Mouse (Mus musculus) ES-E14 (cell line): ENCODE data around the gene Rbm8a. TPM values are rescaled to one million over a fixed set of nuclear protein-coding genes. Genes with fewer than 3 reads are reported as not detected.

Experiments
- DNase-seq: peaks from one replicate; pipeline ENCODE4 v3.0.0-alpha.2; 2013; ENCODE audit warnings: low read depth, low spot score
- H3K27ac ChIP-seq: 2 replicates; pipeline ENCODE4 v1.5.1; 2012; ENCODE audit warnings: low read depth, mild to moderate bottlenecking, low read length, moderate library complexity, mixed read lengths; ENCODE audit not compliant: poor library complexity, insufficient read depth, severe bottlenecking
- H3K36me3 ChIP-seq: 2 replicates; pipeline ENCODE4 v1.6.1; 2012; ENCODE audit warnings: mild to moderate bottlenecking, low read length, moderate library complexity, mixed read lengths; ENCODE audit not compliant: control insufficient read depth, poor library complexity, insufficient read depth, severe bottlenecking
- H3K4me1 ChIP-seq, 2 experiments: fragments of 150-350 bp in 1 of 2; sonication (generic) in 1 of 2; 2 replicates each; pipeline ENCODE4 v1.6.1; 2012; ENCODE audit warnings: low read length in 2 of 2, mild to moderate bottlenecking in 1 of 2, mixed read lengths in 1 of 2; ENCODE audit not compliant: control insufficient read depth in 2 of 2, insufficient read depth in 2 of 2, poor library complexity in 1 of 2
- H3K4me3 ChIP-seq, 2 experiments: fragments of 150-350 bp in 1 of 2; sonication (generic) in 1 of 2; 2 replicates each; pipeline ENCODE4 v1.5.1; 2012; ENCODE audit warnings: low read length in 2 of 2, low read depth in 1 of 2, mild to moderate bottlenecking in 1 of 2, mixed read lengths in 1 of 2; ENCODE audit not compliant: insufficient read depth in 1 of 2, poor library complexity in 1 of 2, severe bottlenecking in 1 of 2
- H3K9ac ChIP-seq: 2 replicates; pipeline ENCODE4 v1.6.1; 2012; ENCODE audit warnings: low read depth, mild to moderate bottlenecking, low read length, mixed read lengths; ENCODE audit not compliant: poor library complexity, insufficient read depth, severe bottlenecking
- H3K9me3 ChIP-seq: fragments of 150-350 bp; sonication (generic); 2 replicates; pipeline ENCODE4 v1.6.1; 2012; ENCODE audit warnings: low read depth, mild to moderate bottlenecking, low read length; ENCODE audit not compliant: control insufficient read depth, insufficient read depth
- CHD2 ChIP-seq: IDR thresholded peaks from 2 replicates; pipeline ENCODE4 v1.6.1; 2014; ENCODE audit warnings: mild to moderate bottlenecking, low read depth, low read length, inconsistent platforms
- HCFC1 ChIP-seq: IDR thresholded peaks from 2 replicates; pipeline ENCODE4 v1.6.1; 2012; ENCODE audit warnings: low read length, inconsistent platforms, borderline replicate concordance; ENCODE audit not compliant: insufficient read depth
- MAFK ChIP-seq: IDR thresholded peaks from 2 replicates; pipeline ENCODE4 v1.6.1; 2014; ENCODE audit warnings: mild to moderate bottlenecking, low read depth, low read length, inconsistent platforms; ENCODE audit not compliant: insufficient read depth
- ZC3H11A ChIP-seq: IDR thresholded peaks from 2 replicates; pipeline ENCODE4 v1.6.1; 2012; ENCODE audit warnings: low read depth, mild to moderate bottlenecking, inconsistent platforms, low read length, borderline replicate concordance
- ZNF384 ChIP-seq: IDR thresholded peaks from 2 replicates; pipeline ENCODE4 v1.6.1; 2012; ENCODE audit warnings: low read depth, low read length, inconsistent platforms
- in situ Hi-C, 2 experiments: fragments of 600-800 bp; cut with MboI; formaldehyde crosslinking; loops; one replicate each; pipeline ENCODE4 v1.15.1; 2025; ENCODE audit warnings: low sequenced_read_pairs in 2 of 2, inconsistent platforms in 1 of 2; ENCODE audit not compliant: unreplicated experiment in 2 of 2
- total RNA-seq: library from RNA; depleted of rRNA; stranded (reverse); fragments of 300-350 nt; gene quantifications from 2 replicates; pipeline ENCODE4 v1.2.3, GENCODE M21; 2012

Gene Rbm8a
- total RNA-seq, 1 experiment, result 140 TPM

DNA sequence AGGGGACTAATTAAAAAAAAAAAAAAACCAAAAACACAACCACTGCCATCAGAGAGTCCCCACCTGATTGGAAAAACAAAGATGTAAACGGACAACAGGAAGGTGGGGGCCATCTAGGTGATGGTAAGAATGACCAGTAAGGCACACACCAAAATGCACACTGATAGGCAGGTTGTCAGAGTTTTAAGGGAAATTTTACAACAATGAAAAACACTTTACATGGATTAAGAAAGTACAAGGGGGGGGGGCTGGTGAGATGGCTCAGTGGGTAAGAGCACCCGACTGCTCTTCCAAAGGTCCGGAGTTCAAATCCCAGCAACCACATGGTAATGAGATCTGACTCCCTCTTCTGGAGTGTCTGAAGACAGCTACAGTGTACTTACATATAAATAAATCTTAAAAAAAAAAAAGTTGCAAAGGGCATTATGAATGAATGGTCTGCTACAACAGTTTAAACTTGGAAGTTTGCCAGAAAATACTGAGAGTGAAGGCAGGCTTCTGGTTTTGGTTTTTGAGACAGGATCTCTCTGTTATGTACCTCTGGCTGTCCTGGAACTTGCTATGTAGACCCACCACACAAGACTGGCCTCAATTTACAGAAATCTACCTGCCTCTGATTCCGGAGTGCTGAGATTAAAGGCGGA, 38.8 kb downstream of the Rbm8a start:
- H3K27ac ChIP-seq, result no peak overlapping the region
- no peak for DNase-seq
- no peak overlapping the region for H3K9ac ChIP-seq
- TF ChIP-seq ZNF384 (no peak), CHD2 (no peak), MAFK (no peak), ZC3H11A (no peak), HCFC1 (no peak)
- H3K4me3 ChIP-seq, result no peak overlapping the region
- no peaks in the 10 kb centered on the region for H3K36me3 ChIP-seq
- no peaks in the 10 kb centered on the region for H3K9me3 ChIP-seq
- in situ Hi-C loops, result loop anchor here in 1 of 2 experiments (5.0 kb wide), 1 partner anchor 39 kb away; the partner anchor contains the start of gene Nudt17
- peaks cover 8 to 9% of the 10 kb centered on the region in 2 experiments for H3K4me1 ChIP-seq

DNA sequence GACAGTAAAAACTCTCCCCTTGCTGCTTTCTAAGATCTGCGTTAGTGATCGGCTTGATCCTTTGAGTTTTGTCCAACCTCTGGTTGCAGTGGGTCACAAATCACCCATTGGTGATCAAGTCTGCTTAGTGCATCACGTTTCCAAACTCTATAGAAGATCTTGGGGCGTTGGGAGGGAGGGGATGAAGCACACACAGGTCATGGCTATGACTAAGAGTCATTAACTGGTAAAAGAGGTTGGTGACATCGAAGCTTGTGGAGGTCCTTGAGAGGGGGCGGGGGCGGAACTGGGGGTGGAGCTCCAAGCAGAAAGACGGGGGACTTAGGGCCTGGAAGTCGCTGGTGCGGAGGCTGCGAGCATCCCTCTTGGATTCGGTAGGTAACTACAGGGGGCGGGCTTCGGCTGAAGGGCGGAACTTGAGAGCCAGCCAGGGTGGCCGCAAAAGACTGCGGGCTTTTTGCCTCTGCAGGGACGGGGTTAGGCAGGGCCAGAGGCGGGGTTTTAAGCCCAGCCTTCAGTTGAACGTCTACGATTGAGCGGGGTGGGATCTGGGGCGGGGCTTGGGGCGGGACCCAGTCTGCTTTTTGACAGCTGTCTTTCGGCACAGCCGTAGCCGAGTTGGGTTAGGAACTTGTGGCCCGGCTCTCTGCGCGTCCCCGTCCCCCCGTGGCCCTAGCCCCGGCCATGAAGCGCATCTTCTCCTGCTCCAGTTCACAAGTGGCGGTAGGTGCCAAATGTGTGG, 40.2 kb downstream of the Rbm8a start, which contains the start of gene Ankrd35:
TSS of gene Ankrd35 (plus strand) at position 405 of the 742 bp plus-strand sequence.
- Histone ChIP-seq H3K4me3 (peak within 1 kb of the TSS; percentile 49 to 51), H3K36me3 (no peaks in the 10 kb centered on the region), H3K9me3 (no peaks in the 10 kb centered on the region), H3K27ac (no peak within 1 kb of the TSS), H3K9ac (no peak within 1 kb of the TSS), H3K4me1 (peaks cover 15 to 16% of the 10 kb centered on the region in 2 experiments)
- peak; percentile 92 for DNase-seq
- no peak for TF ChIP-seq MAFK
- TF ChIP-seq CHD2, result no peak
- TF ChIP-seq ZNF384, result no peak
- no peak for TF ChIP-seq ZC3H11A
- no peak for TF ChIP-seq HCFC1
- in situ Hi-C loops, result loop anchor here in 1 of 2 experiments (5.0 kb wide), 1 partner anchor 37 kb away; the partner anchor contains the start of gene Nudt17

DNA sequence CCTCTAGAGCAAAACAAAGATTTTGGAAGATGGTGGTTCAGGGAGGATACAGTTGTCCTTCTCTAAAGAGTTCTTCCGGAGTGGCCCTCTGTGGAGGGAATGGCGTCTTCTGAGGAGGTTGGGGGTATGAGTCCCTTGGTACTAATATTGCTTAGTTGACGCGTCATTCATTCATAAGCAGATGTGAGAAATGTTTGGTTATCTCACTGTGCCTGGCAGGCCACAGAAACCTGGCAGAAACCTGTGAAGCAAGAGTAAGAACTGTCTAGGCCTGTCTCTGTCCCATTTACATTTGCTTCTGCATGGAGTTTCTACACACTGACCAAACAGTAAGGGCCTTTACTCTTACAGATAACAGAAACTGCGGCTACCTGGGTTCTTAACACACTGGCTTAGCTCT, 41.8 kb downstream of the Rbm8a start:
- Histone ChIP-seq H3K9me3 (no peaks in the 10 kb centered on the region), H3K4me1 (peaks cover 15 to 26% of the 10 kb centered on the region in 2 experiments), H3K9ac (no peak overlapping the region), H3K36me3 (no peaks in the 10 kb centered on the region), H3K4me3 (no peak overlapping the region), H3K27ac (no peak overlapping the region)
- TF ChIP-seq ZC3H11A (no peak), HCFC1 (no peak), ZNF384 (no peak), MAFK (no peak), CHD2 (no peak)
- no peak for DNase-seq
- in situ Hi-C loops, result no loop called here

DNA sequence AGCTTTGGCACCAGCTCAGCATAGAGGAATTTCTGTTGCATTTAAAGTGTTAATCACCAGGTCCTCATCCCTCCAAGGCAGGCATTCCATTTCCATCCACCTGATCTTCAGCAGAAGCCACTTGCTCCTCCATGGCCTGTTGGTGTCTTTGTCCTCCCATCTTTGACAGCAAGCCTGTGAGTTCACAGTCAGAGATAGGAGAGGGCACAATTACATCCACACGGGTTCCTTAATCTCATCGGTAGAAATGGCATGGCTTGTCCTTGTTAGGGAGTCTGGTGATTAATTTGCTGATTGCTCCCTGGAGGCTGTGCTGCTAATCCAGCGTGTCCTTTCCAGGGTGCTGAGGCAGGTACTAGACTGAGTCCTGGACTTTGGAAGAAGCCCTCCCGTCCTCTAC, 43.8 kb downstream of the Rbm8a start:
- no peak for DNase-seq
- Histone ChIP-seq H3K9ac (no peak overlapping the region), H3K27ac (no peak overlapping the region), H3K4me1 (peaks cover 23 to 32% of the 10 kb centered on the region in 2 experiments), H3K36me3 (no peaks in the 10 kb centered on the region), H3K4me3 (no peak overlapping the region), H3K9me3 (no peaks in the 10 kb centered on the region)
- TF ChIP-seq CHD2, result no peak
- TF ChIP-seq MAFK, result no peak
- no peak for TF ChIP-seq HCFC1
- in situ Hi-C loops, result no loop called here
